Mouse (Mus musculus): Measurements from ENCODE around the gene Tifab. TPM values are rescaled to one million over a fixed set of nuclear protein-coding genes. Genes with fewer than 3 reads are reported as not detected.

The Tifab gene
- polyA plus RNA-seq, 1 experiment from 2014 or later, result 4.8 TPM

- H3K36me3 ChIP-seq (ENCODE audit: control insufficient read depth, insufficient read depth, low read length), result no peaks in the 10 kb centered on the region
- H3K27me3 ChIP-seq (replicated peaks; ENCODE audit: control insufficient read depth, insufficient read depth, low read length), result no peaks in the 10 kb centered on the region
- no peak overlapping the region for H3K4me3 ChIP-seq (ENCODE audit: low read length)
- H3K27ac ChIP-seq (ENCODE audit: low read length), result no peak overlapping the region
- H3K9ac ChIP-seq (ENCODE audit: low read depth, low read length), result no peak overlapping the region
- WGBS, result 82% methylated on average over 5 of the region's 5 CpGs
- H3K4me2 ChIP-seq (ENCODE audit: low read depth, low read length), result no peak overlapping the region
- H3K9me3 ChIP-seq (ENCODE audit: control insufficient read depth, low read length), result no peaks in the 10 kb centered on the region
- ATAC-seq, result no peak
- no peaks in the 10 kb centered on the region for H3K4me1 ChIP-seq (ENCODE audit: control insufficient read depth, insufficient read depth, low read length)
Measured at GRCm38 (mm10) chr13:56189688-56190087, 11.0 kb upstream of the Tifab start.

- H3K9me3 ChIP-seq (ENCODE audit: control insufficient read depth, low read length), result no peaks in the 10 kb centered on the region
- no peak for ATAC-seq
- 81% methylated on average over 5 of the region's 5 CpGs for WGBS
Measured at GRCm38 (mm10) chr13:56183687-56184086, 5.0 kb upstream of the Tifab start.

DNA sequence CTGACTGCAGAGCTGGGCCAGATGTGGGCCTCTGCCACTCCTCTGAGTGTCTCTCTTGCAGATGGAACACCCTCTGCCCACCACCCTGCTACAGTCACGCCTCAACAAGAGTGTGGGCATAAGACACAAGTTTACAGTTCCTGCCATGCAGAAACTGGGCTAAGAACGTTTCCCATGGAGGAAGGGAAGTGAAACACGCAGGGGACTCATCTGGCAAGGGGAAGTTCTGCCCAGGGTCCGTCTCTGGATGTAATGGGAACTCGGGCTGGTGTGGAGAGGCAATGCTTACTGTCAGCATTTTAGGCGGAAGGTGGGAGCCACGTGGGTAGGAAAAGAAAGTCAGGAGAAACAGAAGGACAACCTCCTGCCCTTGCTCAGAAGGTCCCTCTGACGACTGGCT, 2.7 kb upstream of the Tifab start:
- no peaks in the 10 kb centered on the region for H3K27me3 ChIP-seq (replicated peaks; ENCODE audit: control insufficient read depth, insufficient read depth, low read length)
- H3K4me3 ChIP-seq (ENCODE audit: low read length), result no peak overlapping the region
- no peaks in the 10 kb centered on the region for H3K4me1 ChIP-seq (ENCODE audit: control insufficient read depth, insufficient read depth, low read length)
- no peak for ATAC-seq
- no peak overlapping the region for H3K9ac ChIP-seq (ENCODE audit: low read depth, low read length)
- no peak overlapping the region for H3K4me2 ChIP-seq (ENCODE audit: low read depth, low read length)
- H3K36me3 ChIP-seq (ENCODE audit: control insufficient read depth, insufficient read depth, low read length), result no peaks in the 10 kb centered on the region
- H3K9me3 ChIP-seq (ENCODE audit: control insufficient read depth, low read length), result no peaks in the 10 kb centered on the region
- H3K27ac ChIP-seq (ENCODE audit: low read length), result no peak overlapping the region; the same call in 1 of the 2 replicates
- WGBS, result 73% methylated on average over 8 of the region's 8 CpGs

More at GRCm38 (mm10) chr13:56183687-56184086, 5.0 kb upstream of the Tifab start:
- H3K27me3 ChIP-seq (replicated peaks; ENCODE audit: control insufficient read depth, insufficient read depth, low read length), result no peaks in the 10 kb centered on the region
- no peak overlapping the region for H3K27ac ChIP-seq (ENCODE audit: low read length)
- no peak overlapping the region for H3K9ac ChIP-seq (ENCODE audit: low read depth, low read length)
- no peaks in the 10 kb centered on the region for H3K4me1 ChIP-seq (ENCODE audit: control insufficient read depth, insufficient read depth, low read length)
- no peaks in the 10 kb centered on the region for H3K36me3 ChIP-seq (ENCODE audit: control insufficient read depth, insufficient read depth, low read length)
- no peak overlapping the region for H3K4me3 ChIP-seq (ENCODE audit: low read length)
- no peak overlapping the region for H3K4me2 ChIP-seq (ENCODE audit: low read depth, low read length)

GRCm38 (mm10) chr13:56176310-56176709, 2.4 kb downstream of the Tifab start:
- Histone ChIP-seq H3K27ac (ENCODE audit: low read length) (no peak overlapping the region), H3K36me3 (ENCODE audit: control insufficient read depth, insufficient read depth, low read length) (no peaks in the 10 kb centered on the region), H3K9me3 (ENCODE audit: control insufficient read depth, low read length) (no peaks in the 10 kb centered on the region), H3K9ac (ENCODE audit: low read depth, low read length) (no peak overlapping the region), H3K27me3 (replicated peaks; ENCODE audit: control insufficient read depth, insufficient read depth, low read length) (no peaks in the 10 kb centered on the region), H3K4me1 (ENCODE audit: control insufficient read depth, insufficient read depth, low read length) (peaks cover 19% of the 10 kb centered on the region), H3K4me3 (ENCODE audit: low read length) (no peak overlapping the region), H3K4me2 (ENCODE audit: low read depth, low read length) (no peak overlapping the region)
- WGBS, result 85% methylated on average over 9 of the region's 9 CpGs
- no peak for ATAC-seq

DNA sequence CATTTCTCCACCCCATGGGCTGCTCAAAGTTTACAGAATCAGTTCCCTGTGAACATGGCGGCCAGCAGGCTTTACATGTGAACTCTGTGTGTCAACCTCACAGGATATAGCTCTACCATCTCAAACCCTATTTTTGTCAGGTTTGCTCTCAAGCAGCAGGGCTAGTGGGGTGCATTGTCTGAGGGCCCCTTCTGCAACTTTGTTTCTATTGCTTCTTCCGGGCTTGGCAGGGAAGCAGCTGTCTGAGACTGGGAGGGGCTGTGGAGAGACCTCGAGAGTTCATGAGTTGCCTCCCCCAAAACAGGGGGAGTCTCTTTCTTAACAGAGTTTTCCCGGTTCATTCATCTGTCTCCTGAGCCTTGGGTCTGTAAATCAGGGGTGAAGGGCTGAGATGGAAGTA, 2.8 kb downstream of the Tifab start:
- 60% methylated on average over 4 of the region's 4 CpGs for WGBS
- Histone ChIP-seq H3K27me3 (replicated peaks; ENCODE audit: control insufficient read depth, insufficient read depth, low read length) (no peaks in the 10 kb centered on the region), H3K4me3 (ENCODE audit: low read length) (no peak overlapping the region), H3K36me3 (ENCODE audit: control insufficient read depth, insufficient read depth, low read length) (no peaks in the 10 kb centered on the region), H3K9me3 (ENCODE audit: control insufficient read depth, low read length) (no peaks in the 10 kb centered on the region), H3K9ac (ENCODE audit: low read depth, low read length) (no peak overlapping the region), H3K4me2 (ENCODE audit: low read depth, low read length) (no peak overlapping the region), H3K4me1 (ENCODE audit: control insufficient read depth, insufficient read depth, low read length) (peaks cover 22% of the 10 kb centered on the region), H3K27ac (ENCODE audit: low read length) (no peak overlapping the region)
- no peak for ATAC-seq

DNA sequence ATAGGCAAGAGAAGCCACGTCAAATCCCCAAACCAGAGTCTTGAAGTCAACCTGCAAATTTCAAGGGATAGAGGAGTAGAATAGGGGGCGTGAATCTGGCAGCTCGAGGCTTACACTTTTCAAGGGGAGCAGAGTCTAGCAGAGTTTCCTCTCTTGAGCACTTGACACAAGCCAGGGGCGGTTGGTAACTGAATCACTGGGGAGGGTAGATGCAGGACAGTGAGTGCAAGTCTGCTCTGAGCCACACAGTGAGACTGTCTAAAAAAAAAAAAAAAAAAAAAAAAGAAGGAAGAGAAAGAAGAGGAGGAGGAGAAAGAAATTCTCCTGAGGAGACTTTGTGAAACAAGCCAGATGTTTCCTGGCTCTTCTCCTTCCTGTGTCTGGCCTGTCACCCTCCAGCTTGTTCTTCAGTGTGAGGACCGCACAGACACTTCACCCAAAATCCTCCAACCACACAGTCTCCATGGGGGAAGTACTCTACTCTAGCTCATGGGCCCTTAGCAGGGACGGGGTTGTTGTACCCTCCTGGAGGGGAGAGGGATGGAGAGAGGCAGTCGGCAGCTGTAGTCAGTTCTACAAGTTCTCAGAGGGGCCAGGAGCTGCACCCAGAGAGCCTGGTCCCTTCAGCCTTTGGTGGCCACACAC, 5.7 kb downstream of the Tifab start:
- Histone ChIP-seq H3K27ac (ENCODE audit: low read length) (peak overlapping the region; percentile 71), H3K4me3 (ENCODE audit: low read length) (no peak overlapping the region), H3K4me1 (ENCODE audit: control insufficient read depth, insufficient read depth, low read length) (peaks cover 32% of the 10 kb centered on the region), H3K4me2 (ENCODE audit: low read depth, low read length) (no peak overlapping the region), H3K36me3 (ENCODE audit: control insufficient read depth, insufficient read depth, low read length) (no peaks in the 10 kb centered on the region), H3K27me3 (replicated peaks; ENCODE audit: control insufficient read depth, insufficient read depth, low read length) (no peaks in the 10 kb centered on the region), H3K9ac (ENCODE audit: low read depth, low read length) (no peak overlapping the region), H3K9me3 (ENCODE audit: control insufficient read depth, low read length) (no peaks in the 10 kb centered on the region)
- peak; percentile 68 for ATAC-seq
- 37% methylated on average over 7 of the region's 7 CpGs for WGBS

GRCm38 (mm10) chr13:56172106-56172505, 6.6 kb downstream of the Tifab start:
- no peaks in the 10 kb centered on the region for H3K27me3 ChIP-seq (replicated peaks; ENCODE audit: control insufficient read depth, insufficient read depth, low read length)
- H3K9me3 ChIP-seq (ENCODE audit: control insufficient read depth, low read length), result no peaks in the 10 kb centered on the region
- no peak overlapping the region; the same call in 1 of the 2 replicates for H3K9ac ChIP-seq (ENCODE audit: low read depth, low read length)
- WGBS, result 71% methylated on average over 7 of the region's 7 CpGs
- no peak overlapping the region for H3K4me3 ChIP-seq (ENCODE audit: low read length)
- no peak for ATAC-seq
- H3K27ac ChIP-seq (ENCODE audit: low read length), result peak overlapping the region; percentile 71
- H3K36me3 ChIP-seq (ENCODE audit: control insufficient read depth, insufficient read depth, low read length), result no peaks in the 10 kb centered on the region
- peaks cover 32% of the 10 kb centered on the region for H3K4me1 ChIP-seq (ENCODE audit: control insufficient read depth, insufficient read depth, low read length)
- no peak overlapping the region for H3K4me2 ChIP-seq (ENCODE audit: low read depth, low read length)

DNA sequence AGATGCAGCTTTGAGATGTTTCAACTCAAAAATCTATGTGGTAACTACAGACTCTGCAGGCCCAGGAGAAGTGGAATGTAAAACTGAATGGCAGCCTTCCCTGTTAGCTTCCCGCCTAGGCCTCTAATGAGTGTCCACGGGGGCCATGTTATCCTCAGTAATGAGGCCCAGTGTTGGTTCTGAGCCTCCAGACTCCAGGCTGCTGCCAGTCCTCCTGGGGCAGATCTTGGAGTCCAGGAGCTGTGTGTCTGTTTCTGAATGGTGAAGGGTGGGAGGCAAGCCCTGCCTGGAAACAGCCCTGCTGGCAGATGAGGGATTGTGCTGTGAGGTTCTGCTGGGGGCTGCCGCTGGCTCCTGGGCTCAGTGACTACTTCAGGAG, 10.3 kb downstream of the Tifab start:
- H3K4me1 ChIP-seq (ENCODE audit: control insufficient read depth, insufficient read depth, low read length), result peaks cover 23% of the 10 kb centered on the region
- H3K4me3 ChIP-seq (ENCODE audit: low read length), result no peak overlapping the region
- no peaks in the 10 kb centered on the region for H3K36me3 ChIP-seq (ENCODE audit: control insufficient read depth, insufficient read depth, low read length)
- no peak overlapping the region for H3K9ac ChIP-seq (ENCODE audit: low read depth, low read length)
- peak overlapping the region; percentile 64 for H3K27ac ChIP-seq (ENCODE audit: low read length)
- peak; percentile 15; the same call in 1 of the 2 replicates for ATAC-seq
- no peaks in the 10 kb centered on the region for H3K27me3 ChIP-seq (replicated peaks; ENCODE audit: control insufficient read depth, insufficient read depth, low read length)
- H3K9me3 ChIP-seq (ENCODE audit: control insufficient read depth, low read length), result no peaks in the 10 kb centered on the region
- WGBS, result 45% methylated on average over 3 of the region's 3 CpGs
- no peak overlapping the region for H3K4me2 ChIP-seq (ENCODE audit: low read depth, low read length)

- no peak overlapping the region for H3K4me3 ChIP-seq (ENCODE audit: low read length)
- H3K9me3 ChIP-seq (ENCODE audit: control insufficient read depth, low read length), result no peaks in the 10 kb centered on the region
- peak; percentile 27; the same call in 1 of the 2 replicates for ATAC-seq
- H3K27me3 ChIP-seq (replicated peaks; ENCODE audit: control insufficient read depth, insufficient read depth, low read length), result no peaks in the 10 kb centered on the region
- no peak overlapping the region for H3K9ac ChIP-seq (ENCODE audit: low read depth, low read length)
- no peaks in the 10 kb centered on the region for H3K36me3 ChIP-seq (ENCODE audit: control insufficient read depth, insufficient read depth, low read length)
- H3K27ac ChIP-seq (ENCODE audit: low read length), result peak overlapping the region; percentile 59
- WGBS, result 37% methylated on average over 14 of the region's 14 CpGs
- no peak overlapping the region for H3K4me2 ChIP-seq (ENCODE audit: low read depth, low read length)
- peaks cover 21% of the 10 kb centered on the region for H3K4me1 ChIP-seq (ENCODE audit: control insufficient read depth, insufficient read depth, low read length)
Measured at GRCm38 (mm10) chr13:56167446-56168402, 11.0 kb downstream of the Tifab start.

All from intestine, embryonic 16.5 days (tissue).